8 mouse cellular contexts compared by ENCODE assay signal in the genomic region with DNA sequence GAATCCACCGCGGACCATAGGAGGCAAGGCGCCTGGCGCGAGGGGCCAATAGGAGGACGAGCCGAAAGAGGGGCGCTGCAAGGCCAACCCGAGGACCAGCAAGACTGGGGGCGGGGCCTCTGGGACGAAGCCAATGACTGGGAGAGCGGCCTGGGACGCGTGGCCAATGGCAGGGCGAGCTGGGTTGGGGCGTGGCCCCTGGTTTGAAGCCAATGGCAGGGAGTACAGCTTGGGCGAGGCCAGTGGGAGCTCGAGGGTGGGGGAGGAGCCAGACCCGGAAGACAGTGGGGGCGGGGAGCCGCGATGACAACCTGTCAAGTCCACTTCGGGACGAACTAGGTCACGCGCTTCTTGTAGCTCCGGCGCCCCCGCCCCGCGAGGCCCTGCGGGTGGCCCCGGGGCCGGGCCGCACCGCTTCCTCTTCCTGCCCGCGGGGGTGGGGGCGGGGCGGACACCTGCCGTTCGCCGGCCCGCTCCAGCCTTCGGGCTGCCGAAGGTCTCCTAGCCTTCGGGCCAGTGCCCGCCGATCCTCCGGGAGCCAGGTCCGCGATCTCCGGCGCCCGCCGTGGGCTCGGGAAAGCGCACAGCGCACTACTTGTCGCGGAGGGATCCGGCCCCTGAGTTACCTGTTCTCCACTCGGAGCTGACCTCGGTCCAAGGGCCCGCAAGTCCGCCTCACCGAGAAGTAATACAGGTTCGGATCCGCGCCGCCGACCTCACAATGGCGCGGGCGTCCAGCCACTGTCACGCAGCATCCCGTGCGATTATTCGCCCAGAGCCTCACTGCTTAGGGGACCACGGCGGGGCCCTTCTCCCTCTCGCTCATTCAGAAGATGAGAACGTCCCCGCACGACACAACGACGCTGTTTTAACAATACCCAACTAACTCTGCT. TPM values are rescaled to one million over a fixed set of nuclear protein-coding genes. Genes with fewer than 3 reads are reported as not detected.
DNase-seq lines count a peak whose midpoint lies in the region; ATAC-seq lines count a peak whose summit lies in the region.

No protein-coding gene starts in this region.

- H3K4me2 ChIP-seq in hindbrain, embryonic 15.5 days = peak overlapping the region; percentile 58

- no peaks in the 10 kb centered on the region for H3K36me3 ChIP-seq in hindbrain, embryonic 15.5 days

- 0% methylated on average over 66 of the region's 87 CpGs for WGBS in hindbrain, embryonic 15.5 days

- no peaks in the 10 kb centered on the region for H3K4me1 ChIP-seq in hindbrain, embryonic 15.5 days (replicated peaks)

- H3K4me3 ChIP-seq in hindbrain, embryonic 15.5 days = peak overlapping the region; percentile 75

- H3K9ac ChIP-seq in hindbrain, embryonic 15.5 days = peak overlapping the region; percentile 77

- DNase-seq in T-cell, adult 2 months (ENCODE audit: low spot score) = peak; percentile 99
- DNase-seq in cerebellum, postnatal 36 days = peak; percentile 100
- DNase-seq in frontal cortex, postnatal 36 days (ENCODE audit: low spot score in 2 of 2) = peak; percentile 99
- peak; percentile 99 for DNase-seq in left cerebral cortex, adult 11 months (ENCODE audit: low spot score)
- DNase-seq in lung, postnatal 4 days = peak; percentile 100
- peak; percentile 100 for DNase-seq in retina, postnatal 7 days (ENCODE audit: low read depth, low spot score)
- DNase-seq in urinary bladder, adult 2 months (ENCODE audit: low spot score) = peak; percentile 98

- ATAC-seq in hindbrain, embryonic 15.5 days (ENCODE audit: low FRiP score, low read depth) = peak; percentile 100

- H3K27ac ChIP-seq in hindbrain, embryonic 15.5 days (replicated peaks) = peak overlapping the region; percentile 97

- no peaks in the 10 kb centered on the region for H3K27me3 ChIP-seq in hindbrain, embryonic 15.5 days

- H3K9me3 ChIP-seq in hindbrain, embryonic 15.5 days = no peaks in the 10 kb centered on the region

RNA-seq across cellular contexts. Expression of a gene that starts 13.9 kb away (rescaled TPM):
- 0.12 TPM in 1 of 2 replicates, not detected in the other for polyA plus RNA-seq in hindbrain, embryonic 15.5 days (2015; fragmentation: Nextera tagmentation; extraction: Ambion mirVana)
- 0.14 TPM in 1 of 2 replicates, not detected in the other for polyA plus RNA-seq in urinary bladder, adult 2 months (2012; rRNA removed)

RNA-seq across cellular contexts. Expression of a gene that starts 31.2 kb away (rescaled TPM):
- polyA plus RNA-seq in hindbrain, embryonic 15.5 days (2015; fragmentation: Nextera tagmentation; extraction: Ambion mirVana) = 14.7 and 17.5 TPM in 2 replicates
- 32.9 and 35.1 TPM in 2 replicates for polyA plus RNA-seq in urinary bladder, adult 2 months (2012; rRNA removed)

Comparison
In these comparisons a context has a peak if more than half of its experiments do, and no peak if none do; other contexts are left out.
1. Peak in every context shown above with its lines: DNase-seq, ATAC-seq, H3K4me3 ChIP-seq and H3K27ac ChIP-seq.